Mouse (Mus musculus) cortical plate, adult 2 months (tissue): ENCODE measurements around the gene Mc3r. TPM values are rescaled to one million over a fixed set of nuclear protein-coding genes. Genes with fewer than 3 reads are reported as not detected.

Source experiments
- H3K27ac ChIP-seq: fragments of 200-500 bp; 2 replicates; pipeline ENCODE4 v1.5.1; 2012; ENCODE audit warnings: low read length, control low read depth, inconsistent platforms; ENCODE audit not compliant: insufficient read depth
- H3K4me1 ChIP-seq: fragments of 200-500 bp; 2 replicates; pipeline ENCODE4 v1.6.1; 2011; ENCODE audit warnings: low read length; ENCODE audit not compliant: control insufficient read depth, insufficient read depth
- H3K4me3 ChIP-seq: fragments of 200-500 bp; 2 replicates; pipeline ENCODE4 v1.5.1; 2011; ENCODE audit warnings: mild to moderate bottlenecking, low read length, control low read depth; ENCODE audit not compliant: insufficient read depth
- CTCF ChIP-seq: fragments of 200-500 bp; IDR thresholded peaks from 2 replicates; pipeline ENCODE4 v1.5.1; 2011; ENCODE audit warnings: mild to moderate bottlenecking, control low read depth, low read length; ENCODE audit not compliant: insufficient read depth; ENCODE audit errors: extremely low read depth
- POLR2A ChIP-seq: fragments of 200-500 bp; IDR thresholded peaks from 2 replicates; pipeline ENCODE4 v1.6.1; 2011; ENCODE audit warnings: mild to moderate bottlenecking, low read length, control low read depth; ENCODE audit not compliant: insufficient read depth; ENCODE audit errors: extremely low read depth
- polyA plus RNA-seq: library from polyadenylated mRNA; depleted of rRNA; stranded (reverse); fragments of >200 nt; gene quantifications from 2 replicates; pipeline ENCODE4 v1.2.3, GENCODE M21; 2012; rRNA removed

The Mc3r gene
- 0.04 and 0.08 TPM in 2 replicates for polyA plus RNA-seq

DNA sequence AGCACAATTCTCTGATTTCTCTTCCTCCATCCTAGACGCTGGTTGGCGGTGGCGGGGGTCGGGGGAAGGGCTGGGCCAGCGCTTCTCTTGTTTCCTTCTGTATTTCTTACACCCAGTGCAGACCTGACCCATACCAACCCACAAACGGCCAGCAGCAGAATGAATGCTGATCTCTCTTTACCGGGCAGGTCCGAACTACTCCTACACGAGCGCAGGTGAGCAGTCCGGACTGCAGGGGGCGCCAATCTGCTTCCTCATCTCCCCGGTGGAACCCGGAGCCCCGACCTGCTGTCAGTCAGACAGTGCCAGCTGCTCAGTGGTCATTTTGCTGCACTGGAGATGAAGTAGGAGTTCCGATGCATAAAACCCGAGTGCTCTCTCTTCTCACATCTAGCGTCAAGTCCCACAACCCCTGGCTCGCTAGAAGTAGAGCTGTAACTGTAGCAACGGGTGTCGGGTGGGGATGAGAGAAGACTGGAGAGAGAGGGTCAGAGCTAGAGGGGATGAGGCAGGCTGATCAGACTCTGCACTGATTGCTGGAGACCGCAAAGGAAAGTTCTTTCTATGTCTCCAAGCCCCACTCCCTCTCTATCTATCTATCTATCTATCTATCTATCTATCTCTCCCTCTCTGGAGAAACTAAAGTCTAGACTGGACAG, at the start of gene Mc3r:
Mc3r (plus strand) TSS at position 387 of the 659 bp plus-strand sequence.
- no peak for TF ChIP-seq POLR2A
- peak; percentile 48 for TF ChIP-seq CTCF
- no peaks in the 10 kb centered on the region for H3K4me1 ChIP-seq
- H3K4me3 ChIP-seq, result no peak within 1 kb of the TSS
- H3K27ac ChIP-seq, result no peak within 1 kb of the TSS

DNA sequence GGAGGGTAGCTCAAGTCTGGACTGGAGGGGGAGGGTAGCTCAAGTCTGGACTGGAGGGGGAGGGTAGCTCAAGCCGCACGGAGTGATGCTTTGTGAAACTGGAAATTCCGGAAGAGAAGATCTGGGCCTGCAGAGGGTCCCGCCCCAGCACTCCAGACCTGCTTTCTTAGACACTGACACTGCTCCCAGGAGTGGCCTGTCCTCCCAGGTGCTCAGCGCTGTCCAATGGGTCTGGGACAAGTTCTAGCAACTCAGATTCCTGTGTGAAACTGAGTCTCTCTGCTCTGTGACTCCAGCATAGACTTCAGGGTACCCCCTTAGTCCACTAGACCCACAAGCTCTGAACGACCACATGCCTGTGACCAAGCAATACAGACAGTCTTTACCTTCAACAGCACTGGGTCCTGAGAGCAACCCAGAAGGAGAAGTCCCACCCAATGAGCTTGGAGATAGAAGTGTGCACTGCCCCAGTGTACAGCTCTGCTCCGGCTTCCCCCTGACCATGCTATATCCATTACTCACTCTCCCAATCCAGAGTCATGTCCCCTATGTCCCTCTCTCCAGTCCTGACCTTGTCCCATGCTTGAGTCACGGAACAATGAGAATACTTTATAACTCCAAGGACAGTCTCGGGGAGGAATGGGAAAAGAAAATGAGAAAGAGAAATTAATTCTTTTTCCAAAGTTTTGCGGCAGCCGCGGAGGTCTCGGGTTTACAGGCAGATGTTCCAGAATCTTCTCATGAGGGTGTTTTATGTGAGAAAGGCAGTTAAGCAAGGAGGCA, 46.1 kb upstream of the Mc3r start:
- no peak overlapping the region for H3K4me3 ChIP-seq
- TF ChIP-seq POLR2A, result no peak
- no peak for TF ChIP-seq CTCF
- no peaks in the 10 kb centered on the region for H3K4me1 ChIP-seq
- H3K27ac ChIP-seq, result no peak overlapping the region

DNA sequence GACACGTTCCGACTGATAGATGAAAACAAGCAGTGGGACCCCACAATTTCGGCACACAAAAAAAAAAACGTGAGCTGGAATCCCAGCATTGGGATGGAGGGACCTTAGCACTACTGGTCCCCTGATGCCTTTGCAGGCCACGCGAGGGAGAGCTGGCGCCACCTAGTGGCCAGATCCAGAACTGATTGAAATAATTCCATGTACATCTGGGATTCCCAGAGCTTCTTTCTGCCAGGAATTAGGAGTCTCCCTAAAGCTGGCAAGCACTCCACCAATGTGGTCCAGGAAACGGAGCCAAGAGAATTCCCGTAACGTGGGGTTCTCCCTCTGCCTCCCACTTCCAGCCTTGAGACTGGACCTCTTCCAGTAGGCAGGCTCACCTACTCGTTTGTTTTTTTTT, 41.3 kb upstream of the Mc3r start:
- no peaks in the 10 kb centered on the region for H3K4me1 ChIP-seq
- no peak overlapping the region for H3K27ac ChIP-seq
- no peak overlapping the region for H3K4me3 ChIP-seq
- TF ChIP-seq POLR2A, result no peak
- TF ChIP-seq CTCF, result peak; percentile 90

DNA sequence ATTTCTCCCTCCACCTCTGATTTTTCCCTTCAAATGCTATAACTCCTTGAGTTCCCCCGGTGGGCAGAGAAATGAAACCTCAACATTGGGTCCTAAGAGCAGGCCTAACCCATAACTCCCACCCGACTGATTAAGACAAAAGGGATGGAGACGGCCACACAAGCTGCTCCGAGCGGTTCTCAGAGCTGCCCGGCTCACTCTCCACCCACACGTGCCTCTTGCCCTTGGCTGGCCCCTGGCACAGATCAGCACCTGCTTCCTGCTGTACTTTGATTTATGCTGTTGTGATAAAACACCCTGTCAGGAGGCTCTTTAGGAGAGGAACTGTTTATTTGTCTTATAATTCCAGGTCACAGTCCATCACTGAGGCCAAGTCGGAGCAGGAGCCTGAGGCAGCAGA, 34.8 kb upstream of the Mc3r start:
- TF ChIP-seq POLR2A (no peak), CTCF (no peak)
- Histone ChIP-seq H3K4me3 (no peak overlapping the region), H3K4me1 (no peaks in the 10 kb centered on the region), H3K27ac (no peak overlapping the region)

DNA sequence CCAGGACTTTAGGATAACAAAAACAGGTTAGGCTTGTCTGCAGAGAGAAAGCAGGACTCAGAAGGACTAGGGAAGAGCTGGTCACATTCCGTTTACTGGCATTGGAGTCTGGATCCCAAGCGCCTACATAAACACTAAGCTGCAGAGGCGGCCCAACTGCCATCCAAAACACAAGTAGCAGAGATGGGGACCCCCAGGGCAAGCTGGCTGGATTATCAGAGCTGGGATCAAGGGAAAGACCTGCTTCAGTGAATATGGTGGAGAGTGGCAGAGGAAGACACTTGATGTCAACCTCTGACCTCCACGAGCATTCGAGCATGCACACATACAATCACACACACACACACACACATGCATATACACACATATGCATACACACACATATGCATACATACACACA, 34.0 kb upstream of the Mc3r start:
- H3K27ac ChIP-seq, result no peak overlapping the region
- H3K4me1 ChIP-seq, result no peaks in the 10 kb centered on the region
- TF ChIP-seq POLR2A (no peak), CTCF (no peak)
- H3K4me3 ChIP-seq, result no peak overlapping the region

DNA sequence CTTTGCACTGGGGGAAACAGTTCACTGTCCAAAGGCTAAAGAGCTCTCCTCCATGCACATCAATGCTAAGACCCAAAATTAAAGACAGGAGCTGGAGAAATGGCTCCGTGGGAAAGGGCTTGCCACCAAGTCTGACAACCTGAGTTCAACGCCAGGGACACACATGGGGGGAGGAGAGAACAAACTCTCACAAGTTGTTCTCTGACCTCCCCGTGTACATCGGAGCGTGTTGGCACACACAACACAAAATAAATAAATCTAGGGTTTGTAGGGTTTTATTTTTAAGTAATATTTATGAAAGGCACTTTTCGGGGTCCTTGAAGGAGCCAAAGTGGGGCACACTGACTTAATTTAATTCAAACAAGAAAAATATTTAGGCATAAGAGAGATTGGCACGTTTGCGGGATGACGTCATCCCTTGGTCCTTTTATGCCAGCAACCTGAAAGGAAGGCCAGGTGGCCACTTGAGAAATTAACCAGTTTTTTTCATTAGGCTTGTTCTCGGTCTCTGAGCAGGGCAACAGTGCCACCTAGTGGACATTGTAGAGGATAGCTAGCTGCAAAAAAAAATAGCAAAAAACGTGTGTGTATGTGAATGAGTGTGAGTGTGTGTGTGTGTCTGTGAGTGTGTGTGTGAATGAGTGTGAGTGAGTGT, 32.7 kb upstream of the Mc3r start:
- no peak overlapping the region for H3K4me3 ChIP-seq
- TF ChIP-seq POLR2A (no peak), CTCF (peak; percentile 91)
- H3K4me1 ChIP-seq, result no peaks in the 10 kb centered on the region
- H3K27ac ChIP-seq, result no peak overlapping the region

DNA sequence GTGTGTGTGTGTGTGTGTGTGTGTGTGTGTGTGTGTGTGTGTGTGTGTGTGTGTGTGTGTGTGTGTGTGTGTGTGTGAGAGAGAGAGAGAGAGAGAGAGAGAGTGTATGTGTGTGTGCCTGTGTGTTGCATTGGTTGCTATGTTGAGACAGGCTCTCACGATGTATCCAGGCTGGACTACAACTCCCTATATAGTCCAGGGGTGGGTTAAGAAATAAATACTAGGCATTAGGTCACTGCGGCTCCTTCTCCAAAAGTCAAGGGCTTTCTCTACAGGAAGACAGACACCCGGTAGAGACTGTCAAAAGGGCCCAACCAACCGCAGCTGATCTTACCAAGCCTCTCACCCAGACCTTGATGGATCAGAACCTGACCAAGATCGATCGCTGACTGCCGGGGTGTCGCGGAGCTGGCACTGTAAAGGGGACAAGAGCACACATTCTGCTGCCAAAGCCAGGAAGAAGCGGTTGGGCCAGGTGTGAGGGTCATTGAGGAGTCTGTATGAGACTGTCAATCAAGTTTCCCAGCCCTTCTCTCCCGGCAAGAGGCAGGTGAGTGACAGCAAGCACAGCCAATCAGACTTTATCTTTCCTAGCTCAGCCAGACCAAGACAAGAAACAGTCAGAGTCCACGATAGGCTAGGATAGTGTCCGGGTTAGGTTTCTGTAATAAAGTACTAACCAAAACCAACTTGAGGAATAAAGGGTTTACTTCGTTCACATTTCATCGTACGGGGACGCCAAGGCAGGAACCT, 32.0 kb upstream of the Mc3r start:
- Histone ChIP-seq H3K4me3 (no peak overlapping the region), H3K4me1 (no peaks in the 10 kb centered on the region), H3K27ac (no peak overlapping the region)
- TF ChIP-seq POLR2A (no peak), CTCF (no peak)

DNA sequence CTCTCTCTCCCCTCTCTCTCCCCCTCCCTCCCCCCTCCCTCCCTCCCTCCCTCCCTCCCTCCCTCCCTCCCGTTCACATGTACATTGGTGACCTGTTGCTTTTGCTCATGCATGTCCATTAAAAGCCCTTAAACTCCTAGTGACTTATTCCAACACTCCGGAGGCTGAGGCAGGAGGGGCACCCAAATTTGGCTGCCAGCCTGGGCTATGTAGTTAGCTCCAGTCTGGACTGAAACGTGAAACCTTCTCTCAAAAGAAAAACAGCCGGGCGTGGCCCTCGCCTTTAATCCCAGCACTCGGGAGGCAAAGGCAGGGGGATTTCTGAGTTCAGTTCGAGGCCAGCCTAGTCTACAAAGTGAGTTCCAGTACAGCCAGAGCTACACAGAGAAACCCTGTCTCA, 30.4 kb upstream of the Mc3r start:
- Histone ChIP-seq H3K4me3 (no peak overlapping the region), H3K27ac (no peak overlapping the region), H3K4me1 (no peaks in the 10 kb centered on the region)
- TF ChIP-seq CTCF, result no peak
- TF ChIP-seq POLR2A, result no peak

DNA sequence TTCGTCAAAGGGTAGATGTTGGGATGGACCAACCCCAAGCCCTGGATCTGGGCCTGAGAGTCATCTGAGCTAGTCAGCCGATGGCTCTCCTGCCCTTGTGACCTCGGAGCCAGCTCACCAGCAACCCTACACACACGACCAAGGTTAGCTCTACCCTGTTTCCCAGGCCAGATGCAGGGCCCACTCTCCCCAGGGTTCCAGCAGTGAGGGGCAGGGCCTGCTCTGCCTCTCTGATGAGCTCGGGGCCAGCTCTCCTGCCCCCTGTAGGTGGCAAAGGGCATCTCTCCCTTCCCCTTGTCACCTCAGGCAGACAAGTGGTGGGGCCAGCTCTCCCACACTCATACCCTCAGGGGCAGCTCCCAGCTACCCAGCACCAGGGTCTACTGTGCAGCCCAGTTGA, 29.1 kb upstream of the Mc3r start:
- no peak overlapping the region for H3K4me3 ChIP-seq
- H3K4me1 ChIP-seq, result no peaks in the 10 kb centered on the region
- TF ChIP-seq CTCF (no peak), POLR2A (no peak)
- H3K27ac ChIP-seq, result no peak overlapping the region
